Mouse (Mus musculus) megakaryocyte-erythroid progenitor cell, adult 5-6 weeks (primary cell): ENCODE results near the gene Far2. TPM values are rescaled to one million over a fixed set of nuclear protein-coding genes. Genes with fewer than 3 reads are reported as not detected.

Experiments
- ATAC-seq: replicated peaks from 2 replicates; pipeline ENCODE4 v1.8.0; 2016; ENCODE audit warnings: mild to moderate bottlenecking, inconsistent platforms; ENCODE audit not compliant: severe bottlenecking, poor library complexity, low FRiP score, low TSS enrichment
- total RNA-seq, 2 experiments: library from RNA; stranded (forward) in 1 of 2; stranded (reverse) in 1 of 2; fragments of 200-1000, 215-1000 nt in 1 of 2; fragments of >200 nt in 1 of 2; fragmentation: Nextera tagmentation in 1 of 2; gene quantifications; 2 replicates each; pipeline ENCODE4 v1.2.3; 2014 to 2017

Far2 gene
- total RNA-seq (2014; fragmentation: Nextera tagmentation) = 0.37 and 2.0 TPM in 2 replicates
- total RNA-seq (2017) = 0.85 TPM in 1 of 2 replicates, not detected in the other

DNA sequence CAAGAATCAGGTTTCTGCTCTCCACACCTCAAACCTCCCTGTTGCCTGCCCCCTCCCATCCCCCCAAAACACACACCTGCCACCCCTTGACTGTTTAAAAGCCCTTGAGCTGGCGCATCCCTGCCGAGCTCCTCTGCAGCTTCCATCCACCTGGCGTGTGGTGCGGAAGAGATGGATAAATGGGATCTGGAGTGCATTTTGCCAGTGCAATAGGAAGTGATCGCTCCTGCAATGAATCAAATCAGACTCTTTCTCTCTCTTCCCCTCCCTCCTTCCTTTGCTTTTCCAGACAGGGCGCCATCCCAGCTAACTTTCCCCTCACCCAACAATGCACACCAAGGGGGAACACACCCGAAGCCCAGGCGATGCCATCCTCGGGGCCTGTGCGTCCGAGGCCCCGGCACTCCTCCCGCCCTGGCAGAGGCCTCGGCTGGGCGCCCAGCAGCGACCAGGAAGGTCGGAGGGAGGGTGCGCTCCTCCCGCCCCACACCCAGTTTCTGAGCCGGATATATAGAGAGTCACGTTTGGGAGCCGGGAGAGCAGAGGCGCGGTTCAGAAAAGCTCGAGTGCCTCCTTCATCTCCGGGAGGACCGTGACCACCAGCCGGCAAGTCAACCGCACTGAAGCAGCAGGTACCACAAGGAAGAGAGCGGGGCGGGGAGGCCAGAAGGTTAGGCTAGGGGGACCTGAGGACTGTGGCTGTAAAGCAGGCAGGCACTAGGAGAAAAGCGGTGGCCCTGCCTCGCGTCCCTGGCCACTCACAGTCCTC lies at the start of gene Far2:
Gene Far2 (plus strand): TSS at position 379 of the 769 bp plus-strand sequence.
- ATAC-seq = no peak

DNA sequence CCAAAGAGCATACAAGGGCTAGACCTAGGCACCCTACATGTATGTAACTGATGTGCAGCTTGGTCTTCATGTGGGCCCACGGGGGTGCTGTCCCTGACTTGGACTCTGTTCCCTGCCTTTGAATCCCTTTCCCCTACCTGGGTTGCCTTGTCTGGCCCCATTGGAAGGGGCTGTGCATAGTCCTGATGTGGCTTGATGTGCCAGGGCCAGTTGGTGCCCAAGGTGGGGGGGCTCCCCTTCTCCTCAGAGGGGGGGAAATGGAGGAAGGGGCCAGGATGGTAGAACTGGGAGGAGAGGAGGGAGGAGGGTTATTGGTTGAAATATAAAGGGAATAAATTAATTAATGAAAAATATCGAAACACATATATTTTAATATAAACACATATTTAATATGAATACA lies 46.6 kb upstream of the Far2 start:
- no peak for ATAC-seq

DNA sequence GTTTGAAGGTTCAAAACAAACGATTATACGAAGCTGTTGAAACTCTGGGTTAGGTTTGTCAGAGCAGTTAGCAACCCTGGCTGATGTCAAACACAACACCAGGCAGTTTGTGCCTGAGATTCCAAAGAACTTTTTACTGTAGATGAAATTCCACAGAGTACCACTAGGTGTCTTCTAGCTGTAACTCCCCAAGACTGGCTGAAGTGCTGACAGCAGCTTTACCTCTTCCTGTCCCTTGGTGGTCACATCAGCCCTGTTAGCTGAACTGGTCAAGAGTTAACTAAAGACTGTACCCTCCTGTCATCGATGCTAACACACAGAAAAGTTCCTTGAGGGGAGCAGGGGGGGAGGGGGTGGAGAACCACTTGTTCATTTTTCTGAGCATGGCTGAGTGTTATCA lies 46.0 kb upstream of the Far2 start:
- peak; percentile 78 for ATAC-seq

DNA sequence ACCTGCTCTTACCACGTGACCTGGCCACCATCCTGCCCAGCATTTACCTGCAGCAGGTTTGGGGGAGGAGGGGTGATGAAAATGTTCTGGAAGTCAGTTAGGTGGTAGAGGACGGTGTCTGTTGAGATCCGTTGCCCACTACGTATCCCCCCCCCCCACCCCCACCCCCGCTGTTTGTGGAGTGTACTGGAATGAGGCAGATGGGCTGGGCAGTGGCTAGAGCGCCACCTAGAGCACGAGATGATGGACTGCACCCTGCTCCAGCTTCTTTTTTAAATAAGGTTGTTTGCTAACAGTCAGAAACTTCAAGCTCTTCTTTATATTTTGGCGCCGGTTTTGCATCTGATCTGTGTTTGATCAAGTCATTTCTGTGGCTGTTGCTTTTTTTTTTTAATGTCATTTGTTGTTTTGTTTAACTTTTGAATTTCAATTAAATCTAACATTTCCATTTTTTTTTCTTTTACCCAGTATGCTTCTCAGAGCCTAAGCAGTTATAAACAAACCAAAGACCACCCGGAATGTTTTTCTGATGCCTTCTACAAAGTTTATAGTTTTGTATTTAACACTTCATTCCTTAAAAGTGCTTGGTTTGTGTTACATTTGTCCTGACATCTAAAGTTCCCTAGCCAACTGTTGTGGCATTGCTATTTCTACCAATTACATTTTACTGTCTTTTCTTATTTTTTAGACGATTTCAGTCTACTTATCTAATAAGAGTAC lies 40.8 kb upstream of the Far2 start:
- no peak for ATAC-seq

DNA sequence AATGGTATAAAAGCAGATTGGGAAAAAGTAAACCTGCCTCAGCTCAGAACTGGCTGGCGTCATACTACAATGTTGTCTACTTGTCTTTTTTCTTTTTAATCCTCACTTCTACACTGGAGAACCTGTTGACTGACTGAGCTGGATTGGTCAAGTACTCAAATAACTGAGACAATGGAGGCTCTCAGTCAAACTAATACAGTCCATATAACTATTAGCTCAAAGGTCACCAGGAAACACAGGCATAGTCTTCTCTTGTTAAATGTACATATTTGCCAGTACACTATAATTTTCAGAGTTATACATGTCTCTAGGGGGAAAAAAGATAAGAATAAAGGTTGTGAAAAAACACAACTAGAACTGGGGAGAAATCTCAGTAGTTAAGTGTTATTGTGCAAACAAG lies 6.3 kb upstream of the Far2 start:
- ATAC-seq = no peak

DNA sequence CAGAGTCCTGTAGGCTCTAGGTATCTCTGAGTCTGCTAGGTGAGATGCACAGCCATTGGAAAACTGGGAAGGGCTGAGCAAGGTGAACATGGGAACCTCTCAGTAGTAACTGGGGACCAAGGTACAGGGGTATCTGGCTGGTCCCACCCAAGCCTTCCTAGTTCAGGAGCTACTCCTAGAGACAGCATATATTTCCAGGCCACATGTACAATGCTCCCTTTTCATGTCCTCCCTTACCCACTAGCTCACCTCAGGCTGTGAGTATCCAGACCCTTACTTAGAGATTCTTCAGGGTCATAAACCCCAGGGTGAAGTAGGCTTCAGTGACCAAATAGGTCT lies 560 bp downstream of the Far2 start:
- no peak for ATAC-seq

DNA sequence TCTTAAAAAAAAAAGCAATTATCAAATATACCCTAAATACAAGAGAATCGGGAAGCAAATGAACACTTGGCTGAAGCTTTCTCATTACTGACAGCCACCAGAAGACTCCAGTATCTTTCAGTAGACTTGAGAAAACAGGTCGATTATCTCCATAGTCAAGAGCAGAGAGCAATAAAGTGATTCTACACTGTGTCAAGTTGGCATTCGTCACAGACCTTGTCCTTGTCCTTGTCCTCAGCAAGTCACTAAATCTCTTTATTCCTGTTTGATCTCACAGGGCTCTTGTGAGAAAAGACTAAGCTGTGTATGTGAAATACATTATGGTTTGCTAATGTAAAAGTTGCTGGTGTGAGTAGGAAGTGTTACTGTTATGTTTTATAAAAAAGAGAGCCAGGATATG lies 16.1 kb downstream of the Far2 start:
- ATAC-seq = no peak

DNA sequence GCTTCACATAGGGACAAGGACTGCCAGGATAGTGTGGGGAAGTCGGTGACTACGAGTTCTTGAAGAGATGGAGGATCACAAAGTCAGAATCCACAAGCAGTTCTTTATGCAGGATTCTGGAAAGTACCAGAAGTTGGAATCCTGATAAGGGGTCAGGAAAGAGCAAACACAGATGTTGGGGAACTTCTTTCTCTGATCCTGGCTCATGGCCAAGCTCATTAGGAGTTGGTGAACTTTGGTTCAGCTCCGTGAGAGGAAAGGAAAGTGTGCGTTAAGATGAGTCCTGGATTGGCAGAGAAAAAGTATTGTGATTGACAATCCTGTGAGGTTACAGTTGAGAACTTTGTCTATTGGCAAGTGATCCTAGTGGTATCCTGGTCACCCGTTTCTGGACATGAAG lies 19.2 kb downstream of the Far2 start:
- no peak for ATAC-seq

DNA sequence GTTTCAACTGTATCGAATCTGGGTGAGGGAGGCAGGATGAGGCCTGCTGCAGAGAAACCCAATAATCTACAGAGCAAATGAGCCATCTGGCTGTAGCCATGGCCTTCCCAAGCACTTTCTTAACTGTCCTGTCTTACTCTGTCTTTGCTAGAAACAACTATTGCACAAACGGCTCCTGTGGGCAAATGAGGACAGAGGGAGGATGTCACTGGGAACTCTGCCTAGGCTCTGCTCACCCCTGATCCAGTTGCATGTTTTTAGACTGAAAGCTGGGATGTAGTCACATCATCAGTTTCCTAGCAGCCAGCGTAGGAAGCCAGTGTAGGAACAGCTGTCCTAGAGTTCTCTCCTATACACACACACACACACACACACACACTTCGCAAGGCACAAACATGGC lies 21.7 kb downstream of the Far2 start:
- no peak for ATAC-seq

DNA sequence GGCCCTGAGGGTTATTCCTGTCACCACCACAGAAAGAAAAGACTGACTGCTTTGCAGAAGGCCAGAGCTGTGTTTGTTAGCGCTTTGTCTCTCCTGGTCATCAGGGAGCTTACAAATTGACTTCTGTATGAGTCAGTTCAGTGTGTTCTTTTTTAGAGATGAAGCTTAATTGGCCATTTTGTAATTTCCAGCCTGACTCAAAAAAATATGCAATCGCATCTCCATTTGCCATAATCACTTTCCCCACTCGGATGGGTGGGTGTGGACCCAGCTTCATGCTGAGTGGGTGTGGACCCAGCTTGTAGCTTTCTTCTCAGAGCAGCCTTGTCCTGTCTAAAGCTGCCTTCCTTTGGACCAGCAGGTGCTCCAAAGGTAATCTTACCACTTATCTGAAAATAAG lies 26.5 kb downstream of the Far2 start:
- no peak for ATAC-seq

DNA sequence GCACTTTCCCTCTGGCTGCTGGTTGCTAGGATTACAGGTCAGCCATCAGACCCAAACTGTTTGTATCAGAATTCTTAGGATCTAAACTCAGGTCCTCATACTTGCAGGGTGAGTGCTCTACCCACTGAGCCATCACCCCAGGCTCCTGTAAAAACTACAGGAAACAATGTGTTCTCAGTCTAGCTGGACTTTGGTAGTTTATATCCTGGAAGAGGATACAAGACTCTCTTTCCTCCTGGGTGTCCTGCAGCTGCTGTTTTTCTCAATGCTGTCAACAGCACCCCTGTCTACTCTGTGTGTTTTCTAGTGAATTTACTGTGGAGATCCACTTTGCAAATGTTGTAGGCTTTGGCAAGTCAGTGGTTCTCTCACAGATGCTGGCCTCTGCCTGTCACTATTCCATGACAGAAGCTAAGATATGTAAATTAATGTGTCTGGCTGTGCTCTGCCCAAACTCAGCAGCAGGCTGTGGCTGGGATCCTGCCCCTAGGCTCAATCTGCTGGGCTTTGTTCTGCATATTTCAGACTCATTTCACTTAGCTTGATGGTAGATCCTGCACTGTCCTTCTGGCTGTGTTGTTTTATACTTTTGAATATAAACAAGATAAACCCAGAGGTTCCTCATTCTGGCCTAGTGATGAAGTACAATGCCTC lies 27.3 kb downstream of the Far2 start:
- ATAC-seq = no peak

DNA sequence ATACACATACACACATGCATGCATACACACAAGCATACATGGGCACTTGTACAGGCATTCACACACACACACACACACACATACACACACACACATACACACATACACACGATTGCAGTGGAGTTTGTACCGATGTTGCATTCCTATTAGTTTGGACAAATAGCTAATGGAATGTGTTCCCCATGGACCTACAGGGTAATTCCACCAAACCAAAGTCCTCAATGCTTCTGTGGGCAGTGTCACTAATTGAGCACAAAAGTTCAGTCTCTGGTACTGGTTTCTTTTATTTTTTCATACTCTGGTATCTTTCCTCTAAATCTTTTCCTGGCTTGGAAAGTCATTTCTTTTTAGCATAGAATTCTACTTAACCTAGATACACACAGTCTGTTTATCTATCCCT lies 36.8 kb downstream of the Far2 start:
- ATAC-seq = no peak

DNA sequence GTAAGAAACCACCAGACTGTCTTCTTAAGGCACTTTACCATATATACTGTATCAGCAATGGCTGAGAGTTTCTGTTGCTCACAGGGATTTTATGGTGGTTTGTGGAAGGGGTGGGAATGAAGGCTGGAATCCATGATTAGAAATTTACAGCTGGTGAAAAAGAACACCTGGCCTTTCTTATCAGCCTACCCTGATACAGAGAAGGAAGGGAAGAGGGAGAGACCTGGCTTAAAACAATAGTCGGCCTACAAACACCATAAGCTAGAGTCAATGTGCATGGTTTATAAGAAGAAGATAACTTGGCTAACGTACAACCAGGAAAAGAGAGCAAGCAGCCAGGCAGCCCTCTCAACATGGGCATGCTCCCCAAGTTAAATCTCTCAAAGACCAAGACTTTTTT lies 37.3 kb downstream of the Far2 start:
- ATAC-seq = no peak

DNA sequence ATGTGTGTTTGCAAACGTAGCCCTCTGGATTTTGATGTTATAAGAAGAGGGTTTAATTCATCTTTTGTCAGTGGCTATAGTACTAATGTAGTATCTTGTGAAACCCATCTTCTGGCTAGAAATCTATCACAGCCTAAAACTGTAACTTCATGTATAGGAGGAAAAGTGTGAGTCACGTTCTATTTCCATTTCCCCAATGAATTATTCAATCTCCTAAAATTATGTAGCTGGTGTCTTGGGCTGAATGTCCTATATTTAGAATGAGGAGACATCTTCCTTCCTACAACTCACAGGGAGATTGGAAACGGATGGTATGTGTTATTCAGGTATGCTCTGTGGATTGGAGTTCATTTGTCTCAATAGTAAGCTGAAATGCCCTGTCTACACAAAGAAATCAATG lies 50.0 kb downstream of the Far2 start:
- no peak for ATAC-seq

DNA sequence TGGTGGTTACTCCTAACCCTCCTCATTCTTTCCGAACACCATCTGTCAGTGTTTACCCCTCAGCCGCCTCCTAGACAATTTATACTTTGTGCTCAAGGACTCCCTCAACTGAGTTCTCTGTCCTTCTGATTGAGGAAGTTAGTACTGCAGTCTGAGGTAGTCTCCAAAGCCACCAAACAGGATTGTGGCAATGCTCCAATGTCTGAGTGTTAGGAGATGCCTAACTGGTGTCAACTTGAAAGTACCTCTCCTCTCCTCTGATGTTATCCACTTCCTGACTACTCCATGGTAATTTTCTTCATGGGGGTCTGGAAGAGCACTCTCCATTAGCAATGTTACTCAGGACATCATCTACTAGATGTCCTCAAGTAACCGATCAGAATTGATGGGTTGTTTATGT lies 54.9 kb downstream of the Far2 start:
- no peak for ATAC-seq

DNA sequence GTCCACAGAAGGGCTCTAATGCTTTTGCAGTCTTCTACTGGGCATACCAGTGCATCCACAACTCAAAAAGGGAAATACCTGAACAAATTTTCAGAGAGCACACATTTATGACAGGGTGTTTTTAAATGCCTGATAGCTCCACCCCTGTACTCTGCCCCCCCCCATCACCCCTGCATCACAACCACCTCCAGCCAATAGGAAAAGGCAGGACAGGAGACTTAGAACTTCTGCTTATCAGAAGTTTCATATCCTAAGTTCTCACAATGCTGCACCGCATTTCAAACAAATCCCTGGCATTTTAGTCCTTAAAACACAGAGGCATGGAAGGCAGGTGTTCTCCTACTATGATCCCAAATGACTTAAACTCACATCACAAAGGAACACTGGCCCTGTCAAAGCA lies 55.4 kb downstream of the Far2 start:
- no peak for ATAC-seq

DNA sequence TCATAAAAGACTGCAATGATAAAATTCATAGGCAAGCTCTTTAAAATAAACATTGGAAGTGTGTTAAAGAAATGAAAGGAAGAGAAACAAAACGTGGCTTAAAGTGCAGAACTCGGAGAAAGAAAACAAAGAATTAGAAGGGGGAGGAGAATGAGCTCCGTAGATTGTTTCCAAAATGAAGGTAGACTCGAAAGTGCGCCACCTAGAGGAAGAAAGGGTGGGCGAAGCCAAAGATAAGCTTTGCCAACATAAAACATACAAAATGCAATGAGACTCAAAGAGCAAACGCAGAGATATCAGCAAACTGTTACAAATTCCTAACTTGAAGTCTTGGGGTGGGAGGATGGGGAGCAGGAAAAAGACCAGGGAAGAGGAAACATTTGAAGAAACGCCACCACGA lies 57.2 kb downstream of the Far2 start:
- ATAC-seq = no peak

DNA sequence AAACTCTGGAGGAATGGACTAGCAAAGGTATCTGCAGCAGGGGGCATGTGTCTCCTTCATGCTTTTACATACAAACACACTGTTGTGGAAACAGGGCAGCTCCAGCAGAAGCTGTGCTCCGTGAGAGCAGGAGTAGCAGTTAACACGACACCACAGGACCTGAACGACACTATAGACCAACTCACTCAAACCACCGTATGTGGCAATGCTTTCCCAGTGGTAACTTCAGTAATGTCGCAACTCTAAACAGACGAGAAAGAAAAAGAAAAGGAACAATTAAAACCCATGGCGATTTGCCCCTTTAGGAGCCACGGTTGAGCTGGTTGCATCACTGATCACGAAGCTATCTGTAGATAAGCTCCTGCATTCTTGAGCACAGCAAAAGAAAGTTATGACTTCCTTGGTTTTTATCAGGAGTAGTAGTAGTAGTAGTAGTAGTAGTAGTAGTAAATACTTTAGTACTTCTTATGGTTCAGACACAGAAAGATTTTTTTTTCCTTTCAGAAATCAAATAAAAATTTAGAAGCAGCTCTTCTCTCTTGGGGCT lies 58.7 kb downstream of the Far2 start:
- ATAC-seq = no peak

DNA sequence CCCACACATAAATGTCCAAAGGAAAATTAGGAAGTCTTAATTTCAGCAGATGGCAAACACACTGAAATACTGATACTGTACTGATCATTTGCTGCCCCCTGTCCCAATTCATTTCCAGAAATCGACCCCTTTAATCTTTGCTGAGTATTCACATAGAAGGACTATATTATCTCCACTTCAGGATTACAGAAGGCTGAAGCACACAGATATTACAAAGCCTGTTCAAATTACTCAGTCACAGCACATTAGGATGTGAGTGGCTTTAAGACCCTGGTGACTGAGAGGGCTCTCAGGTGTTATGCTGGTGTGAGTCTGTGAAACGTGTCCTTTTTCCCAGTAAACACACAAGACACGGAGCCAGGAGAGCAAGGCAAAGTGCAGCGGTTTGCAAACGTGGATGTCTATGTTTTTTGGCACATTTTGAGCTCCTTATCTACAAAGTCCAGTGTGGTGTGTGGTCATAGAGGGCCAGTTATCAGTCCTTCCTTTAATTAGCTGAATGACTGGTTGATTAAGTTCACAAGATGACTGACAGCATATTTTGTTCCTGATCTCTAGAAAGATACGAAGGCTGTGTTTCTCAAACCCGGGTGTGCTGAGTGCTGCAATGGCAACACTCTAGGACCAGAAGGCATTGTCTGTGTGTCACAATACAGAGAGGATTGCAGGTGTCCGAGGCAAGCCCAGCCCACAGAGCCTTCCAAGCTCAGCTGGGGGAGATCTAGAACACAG lies 61.8 kb downstream of the Far2 start:
- peak; percentile 79 for ATAC-seq
